Mouse (Mus musculus): ENCODE measurements around the gene Pgap1. TPM values are rescaled to one million over a fixed set of nuclear protein-coding genes. Genes with fewer than 3 reads are reported as not detected.

The Pgap1 gene
- total RNA-seq (2021) (1 to 10 TPM; 3.0 to 5.7 TPM), polyA plus RNA-seq (2012; rRNA removed) (0.13 and 0.17 TPM in 2 replicates)
- long read RNA-seq, result 0 reads

GRCm38 (mm10) chr1:54557301-54558229, at the start of gene Pgap1:
Gene Pgap1, minus strand, starts transcription at chr1:54557684.
- peak; percentile 95 for DNase-seq

- no peak for DNase-seq
Observed at GRCm38 (mm10) chr1:54606936-54607335, 49.5 kb upstream of the Pgap1 start.

- DNase-seq, result no peak
Observed at GRCm38 (mm10) chr1:54601692-54602091, 44.2 kb upstream of the Pgap1 start.

- DNase-seq, result no peak
Observed at GRCm38 (mm10) chr1:54600275-54600674, 42.8 kb upstream of the Pgap1 start.

- no peak for DNase-seq
Observed at GRCm38 (mm10) chr1:54597594-54598217, 40.2 kb upstream of the Pgap1 start.

- no peak for DNase-seq
Observed at GRCm38 (mm10) chr1:54596151-54596550, 38.7 kb upstream of the Pgap1 start.

GRCm38 (mm10) chr1:54587076-54587475, 29.6 kb upstream of the Pgap1 start:
- peak; percentile 26 for DNase-seq

- DNase-seq, result no peak
Observed at GRCm38 (mm10) chr1:54585971-54586555, 28.6 kb upstream of the Pgap1 start.

- no peak for DNase-seq
Observed at GRCm38 (mm10) chr1:54585278-54585846, 27.9 kb upstream of the Pgap1 start.

GRCm38 (mm10) chr1:54584588-54585277, 27.2 kb upstream of the Pgap1 start:
- DNase-seq, result no peak

- DNase-seq, result no peak
Observed at GRCm38 (mm10) chr1:54578358-54579184, 21.1 kb upstream of the Pgap1 start.

- DNase-seq, result no peak
Observed at GRCm38 (mm10) chr1:54569102-54569501, 11.6 kb upstream of the Pgap1 start.

GRCm38 (mm10) chr1:54563923-54564322, 6.4 kb upstream of the Pgap1 start:
- DNase-seq, result no peak

GRCm38 (mm10) chr1:54556586-54557221, 780 bp downstream of the Pgap1 start:
- no peak for DNase-seq

GRCm38 (mm10) chr1:54555364-54556140, 1.9 kb downstream of the Pgap1 start:
- no peak for DNase-seq

- no peak for DNase-seq
Observed at GRCm38 (mm10) chr1:54552621-54553020, 4.9 kb downstream of the Pgap1 start.

- DNase-seq, result no peak
Observed at GRCm38 (mm10) chr1:54545200-54545599, 12.3 kb downstream of the Pgap1 start.

GRCm38 (mm10) chr1:54542920-54543319, 14.6 kb downstream of the Pgap1 start:
- DNase-seq, result no peak

GRCm38 (mm10) chr1:54531170-54531569, 26.3 kb downstream of the Pgap1 start:
- DNase-seq, result no peak

GRCm38 (mm10) chr1:54523717-54524116, 33.8 kb downstream of the Pgap1 start:
- DNase-seq, result peak; percentile 48

Data from adrenal gland, adult 2 months (tissue).